Mouse (Mus musculus) midbrain, postnatal 0 days (tissue): ENCODE measurements around the gene Tbcb. TPM values are rescaled to one million over a fixed set of nuclear protein-coding genes. Genes with fewer than 3 reads are reported as not detected.

Experiments
- ATAC-seq: fragments of 200-750 bp; cut with Nextera tagmentation; 2 replicates; pipeline ENCODE4 v1.8.0; 2017; ENCODE audit warnings: moderate number of reproducible peaks, mild to moderate bottlenecking, moderate TSS enrichment, moderate library complexity; ENCODE audit not compliant: low FRiP score
- DNase-seq: peaks from one replicate; pipeline ENCODE4 v3.0.0-alpha.2; 2015; ENCODE audit warnings: low spot score
- H3K27ac ChIP-seq: fragments of 300-500 bp; sonication (generic); 2 replicates; pipeline ENCODE4 v1.5.1; 2014; ENCODE audit warnings: low read depth, mild to moderate bottlenecking, low read length, mixed read lengths
- H3K27me3 ChIP-seq: fragments of 300-500 bp; sonication (generic); 2 replicates; pipeline ENCODE4 v1.6.1; 2014; ENCODE audit warnings: low read length, control low read depth, mixed read lengths; ENCODE audit not compliant: insufficient read depth
- H3K36me3 ChIP-seq: fragments of 300-500 bp; sonication (generic); 2 replicates; pipeline ENCODE4 v1.6.1; 2014; ENCODE audit warnings: low read length, control low read depth, mixed read lengths; ENCODE audit not compliant: insufficient read depth
- H3K4me1 ChIP-seq: fragments of 300-500 bp; sonication (generic); 2 replicates; pipeline ENCODE4 v1.6.1; 2014; ENCODE audit warnings: mild to moderate bottlenecking, control low read depth, antibody characterized with exemption, low read length, mixed read lengths; ENCODE audit not compliant: insufficient read depth
- H3K4me2 ChIP-seq: fragments of 300-500 bp; sonication (generic); 2 replicates; pipeline ENCODE4 v1.6.1; 2014; ENCODE audit warnings: low read depth, mild to moderate bottlenecking, low read length, mixed read lengths; ENCODE audit not compliant: poor library complexity, severe bottlenecking
- H3K4me3 ChIP-seq: fragments of 300-500 bp; sonication (generic); 2 replicates; pipeline ENCODE4 v1.5.1; 2014; ENCODE audit warnings: low read depth, mild to moderate bottlenecking, low read length, moderate library complexity
- H3K9ac ChIP-seq: fragments of 300-500 bp; sonication (generic); replicated peaks from 2 replicates; pipeline ENCODE4 v1.6.1; 2014; ENCODE audit warnings: mild to moderate bottlenecking, low read length, moderate library complexity, mixed read lengths; ENCODE audit not compliant: poor library complexity, severe bottlenecking
- H3K9me3 ChIP-seq: fragments of 300-500 bp; sonication (generic); 2 replicates; pipeline ENCODE4 v1.6.1; 2016; ENCODE audit warnings: low read length, control low read depth
- CTCF ChIP-seq: IDR thresholded peaks from 2 replicates; pipeline ENCODE4 v1.5.1; 2016; ENCODE audit warnings: antibody characterized with exemption, mild to moderate bottlenecking
- WGBS: fragments of 180-500 bp; shearing (Covaris S2); extraction: QIAGEN DNeasy Blood & Tissue Kit; methylation state at CpG from one replicate; pipeline ENCODE4 v1.1.7; 2014; 5-methylcytosine and 5-hydroxymethylcytosine counted together
- polyA plus RNA-seq: library from polyadenylated mRNA; unstranded; fragments of >200 nt; fragmentation: Nextera tagmentation; extraction: Ambion mirVana; gene quantifications from 2 replicates; pipeline ENCODE4 v1.2.1, GENCODE M21; 2015
- total RNA-seq: library from RNA; depleted of rRNA; stranded (reverse); fragments of >200 nt; gene quantifications from 2 replicates; pipeline ENCODE4 v1.2.3, GENCODE M21; 2014

Gene Tbcb
- total and polyA plus RNA-seq, 2 experiments from 2014 or later, result 127 to 483 TPM

DNA sequence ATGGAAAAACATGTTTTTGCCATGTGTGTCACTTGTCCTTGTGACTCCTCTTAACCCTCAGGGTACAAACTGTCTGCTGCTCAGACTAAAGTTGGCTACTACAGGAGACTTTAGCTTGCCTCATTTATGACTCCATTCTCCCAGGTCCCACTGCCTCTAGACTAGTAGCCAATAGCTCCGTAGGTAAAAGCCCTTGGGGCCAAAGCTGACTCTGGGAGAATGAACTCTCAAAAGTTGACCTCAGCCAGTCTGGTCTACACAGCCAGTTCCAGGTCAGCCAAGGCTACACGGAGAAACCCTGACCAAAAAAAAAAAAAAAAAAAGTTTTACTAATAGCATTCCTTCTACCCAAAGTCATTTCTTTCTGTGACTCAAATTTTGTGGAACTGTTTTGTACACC, 46.8 kb upstream of the Tbcb start:
- ATAC-seq (no peak), DNase-seq (no peak)
- Histone ChIP-seq H3K27ac (no peak overlapping the region), H3K4me1 (0 out of 2 replicates have a peak, but pooled peaks cover 2% of the 10 kb centered on the region), H3K9ac (no peak overlapping the region), H3K4me2 (no peak overlapping the region), H3K27me3 (no peaks in the 10 kb centered on the region), H3K9me3 (no peaks in the 10 kb centered on the region), H3K4me3 (no peak overlapping the region), H3K36me3 (no peaks in the 10 kb centered on the region)
- TF ChIP-seq CTCF, result no peak
- WGBS, result 54% methylated on average over 2 of the region's 2 CpGs

DNA sequence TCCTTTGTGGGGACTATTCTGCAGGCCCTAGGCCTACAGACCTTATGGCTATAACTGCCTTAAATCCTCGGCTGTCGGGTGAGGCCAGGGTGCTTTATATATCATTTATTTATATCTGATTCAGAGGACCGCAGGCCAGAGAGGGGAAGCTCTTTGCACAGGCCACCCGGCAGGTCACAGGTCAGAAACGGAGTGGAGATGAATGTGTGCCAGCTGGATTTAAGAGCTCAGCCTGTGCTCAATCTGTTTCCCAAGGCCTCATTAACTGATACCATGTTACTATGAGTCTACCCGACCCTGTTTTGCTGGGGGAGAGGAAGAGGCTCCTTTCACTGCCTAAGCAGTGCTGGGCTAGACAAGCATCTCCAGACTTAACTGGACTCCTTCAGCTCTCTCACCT, 42.3 kb upstream of the Tbcb start:
- ATAC-seq (no peak), DNase-seq (no peak)
- no peak overlapping the region for H3K27ac ChIP-seq
- H3K9me3 ChIP-seq, result no peaks in the 10 kb centered on the region
- H3K36me3 ChIP-seq, result no peaks in the 10 kb centered on the region
- no peak overlapping the region for H3K9ac ChIP-seq
- no peak for TF ChIP-seq CTCF
- H3K4me3 ChIP-seq, result no peak overlapping the region
- H3K4me2 ChIP-seq, result no peak overlapping the region
- H3K27me3 ChIP-seq, result no peaks in the 10 kb centered on the region
- 83% methylated on average over 6 of the region's 6 CpGs for WGBS
- H3K4me1 ChIP-seq, result no peaks in the 10 kb centered on the region

DNA sequence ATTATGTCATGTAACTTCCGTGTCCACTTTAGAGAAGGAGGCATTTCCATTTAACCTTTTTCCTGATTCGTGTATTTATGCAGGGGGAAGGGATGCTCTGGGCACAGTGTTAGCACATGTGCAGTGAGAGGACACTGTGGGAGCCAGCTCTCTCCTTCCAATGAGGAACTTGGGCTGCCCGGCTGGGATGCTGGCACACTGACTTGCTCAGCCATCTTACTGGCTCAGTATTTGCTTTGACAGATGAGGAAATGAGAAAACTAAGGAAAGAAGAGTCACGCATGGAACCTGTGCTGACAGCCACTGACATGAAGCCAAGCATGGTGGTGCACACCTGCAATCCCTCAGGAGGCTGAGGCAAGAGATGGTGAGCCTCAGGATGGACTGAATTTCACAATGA, 37.6 kb upstream of the Tbcb start:
- DNase-seq (no peak), ATAC-seq (no peak)
- Histone ChIP-seq H3K36me3 (no peaks in the 10 kb centered on the region), H3K4me1 (no peaks in the 10 kb centered on the region), H3K4me3 (no peak overlapping the region), H3K9ac (no peak overlapping the region), H3K27ac (no peak overlapping the region), H3K27me3 (no peaks in the 10 kb centered on the region), H3K4me2 (no peak overlapping the region), H3K9me3 (no peaks in the 10 kb centered on the region)
- WGBS, result 86% methylated on average over 4 of the region's 4 CpGs
- TF ChIP-seq CTCF, result no peak

DNA sequence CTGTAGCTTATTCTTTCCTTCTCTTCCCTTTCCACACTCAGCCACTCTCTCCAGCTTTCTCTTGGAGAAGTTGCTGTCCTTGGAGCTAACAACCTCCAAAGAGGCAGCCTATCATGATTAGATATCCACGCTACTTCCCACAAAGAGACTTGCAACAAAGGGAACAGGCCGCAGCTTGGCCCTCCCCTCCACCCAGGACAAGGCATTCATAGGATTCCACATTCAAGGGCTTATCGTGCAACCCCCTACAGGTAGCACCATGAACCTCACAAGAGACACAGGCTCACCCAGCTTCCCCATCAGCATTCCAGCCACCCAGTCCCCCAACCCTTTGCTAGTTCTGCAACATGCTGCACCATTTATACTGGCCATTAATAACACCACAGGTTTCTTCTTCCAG, 34.7 kb upstream of the Tbcb start:
- Histone ChIP-seq H3K27me3 (no peaks in the 10 kb centered on the region), H3K27ac (no peak overlapping the region), H3K36me3 (no peaks in the 10 kb centered on the region), H3K4me1 (no peaks in the 10 kb centered on the region), H3K9me3 (no peaks in the 10 kb centered on the region), H3K9ac (no peak overlapping the region), H3K4me2 (no peak overlapping the region), H3K4me3 (no peak overlapping the region)
- 76% methylated on average over 3 of the region's 3 CpGs for WGBS
- ATAC-seq, result no peak
- no peak for DNase-seq
- no peak for TF ChIP-seq CTCF

DNA sequence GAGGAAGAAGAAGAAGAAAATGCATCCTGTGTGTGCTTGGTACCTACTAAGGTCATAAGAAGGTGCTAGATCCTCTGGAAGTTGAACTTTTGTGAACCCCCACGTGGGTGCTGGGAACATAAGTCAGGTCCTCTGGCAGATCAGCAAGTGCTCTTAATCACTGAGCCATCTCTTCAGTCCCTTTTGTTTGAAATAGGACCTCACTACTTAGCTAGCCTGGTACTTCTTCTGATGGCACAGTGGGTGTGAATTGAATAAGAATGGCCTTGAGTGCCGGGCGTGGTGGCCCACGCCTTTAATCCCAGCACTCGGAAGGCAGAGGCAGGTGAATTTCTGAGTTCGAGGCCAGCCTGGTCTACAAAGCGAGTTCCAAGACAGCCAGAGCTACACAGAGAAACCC, 33.9 kb upstream of the Tbcb start:
- no peaks in the 10 kb centered on the region for H3K9me3 ChIP-seq
- H3K27ac ChIP-seq, result no peak overlapping the region
- no peak overlapping the region for H3K9ac ChIP-seq
- TF ChIP-seq CTCF, result no peak
- H3K27me3 ChIP-seq, result no peaks in the 10 kb centered on the region
- no peak overlapping the region for H3K4me3 ChIP-seq
- ATAC-seq (no peak), DNase-seq (no peak)
- H3K36me3 ChIP-seq, result no peaks in the 10 kb centered on the region
- no peak overlapping the region for H3K4me2 ChIP-seq
- no peaks in the 10 kb centered on the region for H3K4me1 ChIP-seq
- WGBS, result 97% methylated on average over 7 of the region's 7 CpGs

DNA sequence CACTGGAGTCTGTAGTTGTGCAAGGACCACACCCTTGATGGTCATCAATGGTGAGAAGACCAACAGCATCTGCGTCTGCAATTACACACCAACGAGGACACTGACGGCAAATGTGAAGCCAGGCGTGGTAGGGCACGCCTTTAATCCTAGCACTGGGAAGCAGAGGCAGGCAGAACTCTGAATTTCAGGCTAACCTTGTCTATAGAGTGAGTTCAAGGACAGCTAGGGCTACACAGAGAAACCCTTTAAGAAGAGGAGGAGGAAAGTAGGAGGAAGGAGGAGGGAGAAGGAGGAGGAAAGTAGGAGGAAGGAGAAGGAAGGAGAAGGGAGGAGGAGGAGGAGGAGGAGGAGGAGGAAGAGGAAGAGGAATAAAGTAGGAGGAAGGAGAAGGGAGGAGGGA, 33.5 kb upstream of the Tbcb start:
- Histone ChIP-seq H3K9me3 (no peaks in the 10 kb centered on the region), H3K36me3 (no peaks in the 10 kb centered on the region), H3K9ac (no peak overlapping the region), H3K27me3 (no peaks in the 10 kb centered on the region), H3K4me2 (no peak overlapping the region), H3K27ac (no peak overlapping the region), H3K4me3 (no peak overlapping the region), H3K4me1 (no peaks in the 10 kb centered on the region)
- no peak for TF ChIP-seq CTCF
- 96% methylated on average over 5 of the region's 5 CpGs for WGBS
- no peak for DNase-seq
- no peak for ATAC-seq
